Mouse (Mus musculus) retina, postnatal 7 days (tissue): ENCODE data around the gene Cypt3.

Experiments used
- DNase-seq: peaks from one replicate; pipeline ENCODE4 v3.0.0-alpha.2; 2012; ENCODE audit warnings: low read depth, low spot score

The Cypt3 gene

DNA sequence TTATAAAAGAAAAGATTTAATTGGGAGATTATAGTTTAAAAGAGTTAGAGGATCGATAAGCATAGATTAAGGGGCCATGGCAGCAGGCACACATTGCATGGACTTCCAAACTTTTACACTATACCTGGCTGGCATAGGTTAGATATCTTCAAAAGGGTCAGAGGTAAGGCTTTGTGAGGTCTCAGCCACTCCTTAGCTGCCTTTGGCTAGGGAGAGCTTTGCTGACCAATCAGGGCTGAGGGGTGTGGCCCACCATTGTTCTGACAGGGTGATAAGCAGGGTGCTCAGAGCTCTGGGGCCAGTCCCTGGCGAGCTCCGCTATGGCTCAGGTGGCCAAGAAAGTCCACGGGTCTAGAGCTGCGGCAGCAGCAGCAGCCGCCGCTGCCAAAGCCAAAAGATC lies at the start of gene Cypt3:
Cypt3 (plus strand) TSS at position 301 of the 400 bp plus-strand sequence.
- no peak for DNase-seq

- no peak for DNase-seq
Measured at GRCm38 (mm10) chrX:153515491-153515890, 42.9 kb upstream of the Cypt3 start.

- no peak for DNase-seq
Measured at GRCm38 (mm10) chrX:153528399-153528798, 30.0 kb upstream of the Cypt3 start.

DNA sequence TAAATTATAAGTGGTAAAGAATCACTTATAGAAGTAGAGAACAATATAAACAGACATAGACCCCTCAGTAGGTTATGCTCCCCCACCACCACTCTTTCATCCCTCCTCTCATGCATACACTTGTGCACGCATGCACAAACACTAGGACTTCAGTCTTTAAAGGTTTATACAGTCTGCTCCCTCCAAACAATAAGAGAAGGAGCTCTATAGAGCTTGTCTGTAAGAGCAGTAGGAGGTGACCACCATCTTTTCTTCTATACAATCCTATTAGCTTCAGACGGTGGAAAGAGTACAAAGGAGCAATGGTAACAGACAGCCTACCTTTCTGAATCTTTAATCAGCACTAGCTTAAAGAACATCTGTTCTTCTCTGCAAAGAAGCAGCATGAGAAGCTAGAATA lies 1.8 kb upstream of the Cypt3 start:
- no peak for DNase-seq

DNA sequence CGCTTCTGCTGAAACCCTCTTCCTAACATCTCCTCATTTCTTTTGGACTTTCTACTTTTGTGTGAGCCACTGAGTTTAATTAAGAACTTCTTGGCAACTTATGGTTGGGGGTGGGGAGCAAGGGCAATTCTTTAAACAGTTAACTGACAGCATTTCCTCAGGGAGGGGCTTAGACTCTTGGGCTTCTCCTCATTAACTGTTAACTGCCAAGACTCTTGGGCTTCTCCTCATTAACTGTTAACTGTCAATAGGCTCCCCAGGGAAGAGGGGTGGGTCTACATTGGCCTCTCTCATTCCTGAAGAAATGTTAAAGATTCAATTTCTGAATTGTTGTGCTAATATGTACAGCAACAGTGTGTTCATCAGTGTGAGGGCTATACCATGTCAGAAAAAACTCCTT lies 6.3 kb downstream of the Cypt3 start:
- no peak for DNase-seq

- no peak for DNase-seq
Measured at GRCm38 (mm10) chrX:153599583-153599982, 41.2 kb downstream of the Cypt3 start.
